Mouse (Mus musculus) lung, embryonic 15.5 days (tissue): ENCODE measurements at regions not wholly inside any gene's neighbourhood (a gene's known extent, or its start where the extent isn't known, plus 50 kb on each side); places are given as distances from the start of the nearest gene placed in this dataset.
A peak's percentile ranks its signal among the peaks of the same experiment; 100 is the strongest.

Experiments
- ATAC-seq: fragments of 200-750 bp; cut with Nextera tagmentation; 2 replicates; pipeline ENCODE4 v1.8.0; 2017; ENCODE audit warnings: moderate number of reproducible peaks, borderline replicate concordance; ENCODE audit not compliant: low FRiP score, low TSS enrichment; ENCODE audit errors: extremely low read depth
- H3K27ac ChIP-seq: fragments of 300-500 bp; sonication (generic); 2 replicates; pipeline ENCODE4 v1.5.1; 2015; ENCODE audit warnings: moderate library complexity, mild to moderate bottlenecking, inconsistent platforms
- H3K27me3 ChIP-seq: fragments of 300-500 bp; sonication (generic); 2 replicates; pipeline ENCODE4 v1.6.1; 2015; ENCODE audit warnings: inconsistent platforms
- H3K36me3 ChIP-seq: fragments of 300-500 bp; sonication (generic); 2 replicates; pipeline ENCODE4 v1.6.1; 2015; ENCODE audit warnings: inconsistent platforms
- H3K4me1 ChIP-seq: fragments of 300-500 bp; sonication (generic); 2 replicates; pipeline ENCODE4 v1.6.1; 2015; ENCODE audit warnings: inconsistent platforms
- H3K4me2 ChIP-seq: fragments of 300-500 bp; sonication (generic); 2 replicates; pipeline ENCODE4 v1.6.1; 2015; ENCODE audit warnings: inconsistent platforms, mild to moderate bottlenecking, moderate library complexity
- H3K4me3 ChIP-seq: fragments of 300-500 bp; sonication (generic); 2 replicates; pipeline ENCODE4 v1.5.1; 2015; ENCODE audit warnings: mild to moderate bottlenecking, inconsistent platforms
- H3K9ac ChIP-seq: fragments of 300-500 bp; sonication (generic); 2 replicates; pipeline ENCODE4 v1.6.1; 2015; ENCODE audit warnings: inconsistent platforms
- H3K9me3 ChIP-seq: fragments of 300-500 bp; sonication (generic); 2 replicates; pipeline ENCODE4 v1.6.1; 2016; ENCODE audit warnings: inconsistent platforms
- WGBS: fragments of 180-500 bp; shearing (Covaris S2); methylation state at CpG from one replicate; pipeline ENCODE4 v1.1.7; 2015; 5-methylcytosine and 5-hydroxymethylcytosine counted together

DNA sequence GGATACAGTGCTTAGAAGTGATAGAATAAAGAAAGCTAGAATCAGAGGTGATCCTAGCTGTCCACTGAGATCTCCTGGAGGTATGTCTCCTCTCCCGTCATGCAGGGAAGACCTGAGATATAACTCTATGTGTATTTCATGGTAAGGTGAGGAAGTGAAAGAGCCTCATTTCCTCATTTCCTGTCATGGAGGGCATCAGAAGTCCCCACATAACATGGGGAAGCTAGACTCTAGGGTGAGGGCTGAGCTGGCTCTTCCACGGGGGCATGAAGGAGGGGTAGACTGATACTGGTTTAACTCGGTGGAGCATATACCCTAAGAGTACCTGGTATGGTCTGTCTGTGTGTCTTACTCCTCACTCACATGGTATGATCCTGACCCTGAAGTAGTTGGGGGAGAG, 156.0 kb upstream of the Foxn2 start:
- no peak for ATAC-seq
- Histone ChIP-seq H3K4me1 (no peaks in the 10 kb centered on the region), H3K36me3 (no peaks in the 10 kb centered on the region), H3K4me3 (no peak overlapping the region), H3K9me3 (0 out of 2 replicates have a peak, but pooled peaks cover 5% of the 10 kb centered on the region), H3K27me3 (no peaks in the 10 kb centered on the region), H3K9ac (no peak overlapping the region), H3K4me2 (no peak overlapping the region), H3K27ac (no peak overlapping the region)
- WGBS: 83% methylated on average over 3 of the region's 3 CpGs

DNA sequence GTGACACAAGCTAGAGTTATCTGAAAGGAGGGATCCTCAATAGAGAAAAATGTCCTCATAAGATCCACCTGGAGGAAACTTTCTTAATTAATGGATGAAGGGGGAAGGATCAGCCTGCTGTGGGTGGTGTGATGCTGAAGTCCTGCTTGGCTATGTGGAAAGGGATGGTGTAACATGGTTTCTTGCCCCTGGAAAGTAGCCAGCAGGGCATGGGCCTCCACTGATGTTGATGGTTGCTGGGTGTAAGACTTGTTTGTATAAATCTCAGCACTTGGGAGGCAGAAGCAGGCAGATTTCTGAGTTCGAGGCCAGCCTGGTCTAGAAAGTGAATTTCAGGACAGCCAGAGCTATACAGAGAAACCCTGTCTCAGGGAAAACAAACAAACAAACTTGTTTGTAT, 152.7 kb upstream of the Foxn2 start:
- WGBS: 77% methylated on average over 1 of the region's 1 CpGs
- no peak for ATAC-seq

DNA sequence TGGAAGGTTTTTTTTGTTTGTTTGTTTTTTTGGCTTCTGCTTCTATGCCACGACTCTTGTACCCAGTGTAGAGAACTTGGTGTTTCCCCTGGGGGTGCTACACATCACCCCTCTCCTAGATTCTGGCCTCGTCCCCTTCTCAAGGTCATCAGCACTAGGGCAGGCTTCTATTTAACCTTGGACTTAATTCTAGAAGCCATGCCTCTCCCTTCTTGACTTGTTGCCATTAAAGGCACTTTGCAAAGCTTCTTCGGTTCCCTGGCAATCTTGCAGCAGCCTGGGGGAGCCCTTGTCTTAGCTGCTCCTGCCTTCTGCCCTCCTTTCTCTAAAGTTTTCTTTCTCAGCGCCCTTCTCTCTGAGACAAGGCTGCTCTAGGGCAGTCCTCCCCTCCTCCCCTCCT, 143.0 kb upstream of the Foxn2 start:
- H3K9me3 ChIP-seq: no peaks in the 10 kb centered on the region
- no peak overlapping the region for H3K4me2 ChIP-seq
- H3K27me3 ChIP-seq: no peaks in the 10 kb centered on the region
- H3K9ac ChIP-seq: no peak overlapping the region
- no peaks in the 10 kb centered on the region for H3K4me1 ChIP-seq
- no peaks in the 10 kb centered on the region for H3K36me3 ChIP-seq
- no peak for ATAC-seq
- H3K4me3 ChIP-seq: no peak overlapping the region
- WGBS: 31% methylated on average over 4 of the region's 4 CpGs
- H3K27ac ChIP-seq: no peak overlapping the region

More for the DNA sequence above, 152.7 kb upstream of the Foxn2 start:
- Histone ChIP-seq H3K36me3 (no peaks in the 10 kb centered on the region), H3K4me2 (no peak overlapping the region), H3K4me1 (no peaks in the 10 kb centered on the region), H3K4me3 (no peak overlapping the region), H3K9me3 (0 out of 2 replicates have a peak, but pooled peaks cover 5% of the 10 kb centered on the region), H3K9ac (no peak overlapping the region), H3K27me3 (no peaks in the 10 kb centered on the region), H3K27ac (no peak overlapping the region)

DNA sequence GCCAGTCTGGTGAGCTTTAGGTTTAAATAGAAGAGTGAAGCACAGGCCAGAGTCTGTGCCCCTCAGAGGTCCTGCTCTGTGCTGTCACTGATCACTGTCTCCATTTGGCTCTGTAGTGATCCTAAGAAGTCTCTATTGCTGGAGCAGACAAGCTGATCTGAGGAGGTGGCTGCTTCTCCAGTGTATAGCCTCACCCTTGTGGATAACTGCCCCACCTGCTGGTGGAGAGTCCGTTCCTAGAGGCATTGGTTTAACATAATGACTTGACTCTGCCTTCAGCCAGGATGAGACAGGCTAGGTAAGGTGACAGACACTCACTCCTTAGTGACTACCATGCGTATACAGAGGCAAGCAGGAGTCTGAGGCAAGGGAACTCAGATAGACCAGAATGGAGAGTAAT, 136.5 kb upstream of the Foxn2 start:
- no peak for ATAC-seq
- H3K4me1 ChIP-seq: no peaks in the 10 kb centered on the region
- no peaks in the 10 kb centered on the region for H3K9me3 ChIP-seq
- H3K27ac ChIP-seq: no peak overlapping the region
- no peak overlapping the region for H3K9ac ChIP-seq
- H3K36me3 ChIP-seq: no peaks in the 10 kb centered on the region
- no peaks in the 10 kb centered on the region for H3K27me3 ChIP-seq
- no peak overlapping the region for H3K4me2 ChIP-seq
- WGBS: 56% methylated on average over 2 of the region's 2 CpGs
- no peak overlapping the region for H3K4me3 ChIP-seq

DNA sequence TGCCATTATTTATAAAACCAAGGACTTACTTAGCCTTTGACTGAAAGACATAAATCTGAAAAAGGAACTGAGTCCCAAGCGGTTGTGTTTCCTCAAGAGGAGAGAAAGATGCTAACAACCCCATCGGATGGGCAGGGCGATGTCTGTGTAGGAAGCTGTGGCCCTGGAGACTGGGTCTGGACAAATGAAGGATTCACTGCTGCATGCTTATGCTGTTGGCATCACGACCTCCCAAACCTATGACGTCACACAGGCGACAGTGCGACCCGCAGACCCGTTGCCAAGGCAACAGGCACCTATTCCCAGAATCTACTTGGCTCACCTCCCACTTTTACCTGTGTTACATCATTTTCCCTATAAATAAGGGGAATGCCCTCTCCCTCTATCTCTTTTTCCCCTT, 135.3 kb upstream of the Foxn2 start:
- 73% methylated on average over 9 of the region's 9 CpGs for WGBS
- no peak overlapping the region for H3K27ac ChIP-seq

DNA sequence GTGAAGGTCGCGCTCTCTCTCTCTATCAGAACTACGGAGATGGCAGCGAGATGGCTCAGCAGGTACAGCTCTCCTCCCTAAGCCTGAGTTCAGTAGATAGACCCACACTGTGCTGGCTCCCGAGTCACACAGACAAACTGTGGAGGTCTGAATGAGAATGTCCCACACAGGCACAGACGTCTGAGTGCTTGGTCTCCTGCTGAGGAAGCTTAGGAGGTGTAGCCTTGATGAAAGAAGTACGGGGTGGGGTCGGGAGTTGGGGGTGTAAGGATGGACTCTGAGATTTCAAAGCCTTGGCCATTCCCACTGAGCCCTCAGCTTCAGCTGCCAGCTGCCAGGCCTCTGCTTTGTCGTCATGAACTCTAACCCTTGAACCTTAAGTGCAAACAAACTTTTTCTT, 134.2 kb upstream of the Foxn2 start:
- WGBS: 66% methylated on average over 9 of the region's 9 CpGs
- H3K4me3 ChIP-seq: no peak overlapping the region
- H3K27ac ChIP-seq: no peak overlapping the region
- H3K27me3 ChIP-seq: no peaks in the 10 kb centered on the region
- no peak overlapping the region for H3K4me2 ChIP-seq
- H3K9ac ChIP-seq: no peak overlapping the region
- ATAC-seq: no peak
- H3K36me3 ChIP-seq: no peaks in the 10 kb centered on the region
- H3K9me3 ChIP-seq: no peaks in the 10 kb centered on the region
- H3K4me1 ChIP-seq: no peaks in the 10 kb centered on the region

More for the DNA sequence above, 135.3 kb upstream of the Foxn2 start:
- H3K4me2 ChIP-seq: no peak overlapping the region
- no peaks in the 10 kb centered on the region for H3K4me1 ChIP-seq
- H3K27me3 ChIP-seq: no peaks in the 10 kb centered on the region
- no peaks in the 10 kb centered on the region for H3K36me3 ChIP-seq
- H3K9ac ChIP-seq: no peak overlapping the region
- ATAC-seq: no peak
- H3K4me3 ChIP-seq: no peak overlapping the region
- no peaks in the 10 kb centered on the region for H3K9me3 ChIP-seq

DNA sequence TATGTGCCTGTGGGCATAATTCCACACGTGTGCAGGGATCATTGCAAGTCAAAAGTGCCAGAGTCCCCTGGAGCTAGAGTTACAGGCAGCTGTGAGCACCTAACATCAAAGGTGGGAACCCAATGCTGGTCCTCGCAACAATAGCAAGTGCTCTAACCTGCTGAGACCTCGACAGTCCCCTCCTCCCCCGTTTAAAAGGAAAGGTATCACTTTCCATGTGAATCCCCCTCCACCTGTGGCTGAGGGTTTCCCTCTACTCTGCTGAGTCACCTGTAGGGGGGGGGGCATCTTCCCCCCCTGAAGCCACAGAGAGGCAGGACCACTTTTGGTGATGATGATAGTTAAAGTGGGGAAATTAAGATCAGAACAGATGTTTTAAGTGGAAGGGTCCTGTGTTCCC, 133.4 kb upstream of the Foxn2 start:
- no peak overlapping the region for H3K4me3 ChIP-seq
- WGBS: 36% methylated on average over 4 of the region's 4 CpGs
- no peaks in the 10 kb centered on the region for H3K36me3 ChIP-seq
- no peaks in the 10 kb centered on the region for H3K4me1 ChIP-seq
- ATAC-seq: no peak
- H3K9ac ChIP-seq: no peak overlapping the region
- H3K4me2 ChIP-seq: no peak overlapping the region
- H3K9me3 ChIP-seq: no peaks in the 10 kb centered on the region
- H3K27ac ChIP-seq: no peak overlapping the region
- no peaks in the 10 kb centered on the region for H3K27me3 ChIP-seq

DNA sequence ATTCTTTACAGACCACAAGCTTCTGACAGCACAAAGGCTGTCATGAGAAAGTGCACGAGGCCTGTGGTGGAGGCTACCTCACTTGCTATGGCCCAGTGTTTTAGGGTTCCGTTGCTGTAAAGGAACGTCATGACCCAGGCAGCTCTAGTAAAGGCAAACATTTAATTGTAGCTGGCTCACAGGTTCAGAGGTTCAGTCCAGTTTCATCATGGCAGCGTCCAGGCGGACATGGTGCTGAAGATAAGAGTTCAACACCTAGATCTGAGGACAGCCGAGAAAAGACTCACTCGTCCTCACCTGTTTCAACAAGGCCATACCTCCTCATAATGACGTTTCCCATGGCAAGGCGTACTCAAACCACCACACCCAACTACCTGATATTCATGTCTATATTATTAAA, 132.7 kb upstream of the Foxn2 start:
- H3K4me3 ChIP-seq: no peak overlapping the region
- WGBS: 86% methylated on average over 9 of the region's 9 CpGs
- H3K9ac ChIP-seq: no peak overlapping the region
- no peaks in the 10 kb centered on the region for H3K4me1 ChIP-seq
- ATAC-seq: no peak
- no peak overlapping the region for H3K4me2 ChIP-seq
- H3K9me3 ChIP-seq: no peaks in the 10 kb centered on the region
- H3K36me3 ChIP-seq: no peaks in the 10 kb centered on the region
- H3K27ac ChIP-seq: no peak overlapping the region
- H3K27me3 ChIP-seq: no peaks in the 10 kb centered on the region

DNA sequence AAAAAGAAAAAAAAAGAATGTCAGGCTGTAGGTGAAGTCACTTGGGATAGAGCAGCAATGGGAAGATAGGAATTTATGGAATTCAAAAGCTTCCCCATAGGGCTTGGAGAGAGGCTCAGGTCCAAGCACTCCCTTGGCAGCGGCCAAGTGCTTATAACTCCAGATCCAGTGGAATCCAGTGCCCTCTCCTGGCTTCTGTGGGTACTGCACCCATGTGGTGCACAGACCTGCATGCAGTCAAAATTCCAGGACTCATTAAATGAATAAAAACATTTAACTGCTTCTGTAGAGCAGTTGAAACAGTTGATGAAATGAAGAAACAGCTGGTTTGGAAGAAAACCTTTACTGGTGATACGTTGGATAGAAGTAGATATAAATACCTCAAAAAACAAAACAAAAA, 127.6 kb upstream of the Foxn2 start:
- Histone ChIP-seq H3K36me3 (no peaks in the 10 kb centered on the region), H3K4me1 (0 out of 2 replicates have a peak, but pooled peaks cover 3% of the 10 kb centered on the region), H3K27ac (no peak overlapping the region), H3K9me3 (no peaks in the 10 kb centered on the region), H3K4me3 (no peak overlapping the region), H3K4me2 (no peak overlapping the region), H3K9ac (no peak overlapping the region), H3K27me3 (no peaks in the 10 kb centered on the region)
- ATAC-seq: no peak
- WGBS: 84% methylated on average over 2 of the region's 2 CpGs

DNA sequence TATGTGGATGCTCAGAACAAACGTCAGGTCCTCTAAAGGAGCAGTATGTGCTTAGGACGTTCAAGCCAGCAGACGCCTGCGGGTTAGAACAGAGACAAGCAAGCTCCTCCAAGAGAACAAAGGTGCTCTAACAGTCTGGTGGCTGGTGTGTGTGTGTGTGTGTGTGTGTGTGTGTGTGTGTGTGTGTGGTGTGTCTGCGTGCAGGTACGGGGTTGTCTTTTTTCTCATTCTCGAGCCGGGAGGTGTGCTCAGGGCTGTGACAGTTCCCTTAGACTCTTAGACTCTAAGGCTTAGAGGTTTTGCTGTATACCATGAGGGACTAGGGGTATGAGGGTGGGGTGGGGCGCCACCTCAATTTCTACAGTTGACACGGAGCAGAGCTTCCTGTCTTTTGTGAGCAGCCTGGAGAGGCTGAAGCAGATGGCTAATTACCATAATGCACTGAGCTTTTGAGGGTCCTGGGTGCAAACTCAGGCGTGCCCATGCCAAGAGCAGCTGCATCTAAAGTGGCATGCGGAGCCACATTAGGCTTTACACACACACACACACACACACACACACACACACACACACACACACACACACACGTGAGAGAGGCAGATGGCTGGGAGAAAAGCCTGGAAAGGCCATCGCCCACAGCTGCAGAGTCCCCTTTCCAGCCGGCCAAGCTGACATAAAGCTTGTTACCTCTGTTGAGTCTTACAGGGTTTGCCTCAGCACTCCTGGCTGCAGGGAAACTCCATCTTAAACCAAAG, 124.1 kb upstream of the Foxn2 start:
- 70% methylated on average over 15 of the region's 15 CpGs for WGBS
- H3K27ac ChIP-seq: no peak overlapping the region
- H3K4me2 ChIP-seq: no peak overlapping the region
- H3K9ac ChIP-seq: no peak overlapping the region
- H3K4me1 ChIP-seq: 0 out of 2 replicates have a peak, but pooled peaks cover 8% of the 10 kb centered on the region
- H3K27me3 ChIP-seq: no peaks in the 10 kb centered on the region
- H3K9me3 ChIP-seq: no peaks in the 10 kb centered on the region
- no peaks in the 10 kb centered on the region for H3K36me3 ChIP-seq
- H3K4me3 ChIP-seq: no peak overlapping the region
- no peak for ATAC-seq

DNA sequence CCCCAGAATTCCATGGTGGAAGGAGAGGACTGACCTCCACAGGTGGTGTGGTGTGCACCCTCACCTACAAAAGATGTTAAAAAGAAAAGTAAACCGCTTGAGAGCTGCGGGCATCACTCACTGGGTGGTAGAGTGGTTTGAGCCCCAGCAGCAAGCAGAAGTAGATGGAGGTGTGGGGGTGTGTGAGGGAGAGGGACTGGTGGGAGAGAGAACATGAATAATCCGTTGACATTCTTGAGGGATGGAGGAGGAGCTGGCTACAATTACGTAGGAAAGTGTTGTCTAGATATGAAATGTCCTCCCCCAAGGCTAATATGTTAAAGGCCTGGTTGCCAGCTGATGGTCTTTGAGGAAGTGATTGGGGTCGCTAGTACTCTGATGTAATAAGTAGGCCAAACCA, 123.2 kb upstream of the Foxn2 start:
- 56% methylated on average over 5 of the region's 5 CpGs for WGBS
- H3K4me2 ChIP-seq: no peak overlapping the region
- H3K27ac ChIP-seq: no peak overlapping the region
- no peak overlapping the region for H3K9ac ChIP-seq
- no peaks in the 10 kb centered on the region for H3K27me3 ChIP-seq
- H3K9me3 ChIP-seq: no peaks in the 10 kb centered on the region
- H3K36me3 ChIP-seq: no peaks in the 10 kb centered on the region
- H3K4me1 ChIP-seq: 0 out of 2 replicates have a peak, but pooled peaks cover 8% of the 10 kb centered on the region
- H3K4me3 ChIP-seq: no peak overlapping the region
- 0 out of 2 replicates have a peak, but pooled peaks have one; percentile 6 for ATAC-seq

DNA sequence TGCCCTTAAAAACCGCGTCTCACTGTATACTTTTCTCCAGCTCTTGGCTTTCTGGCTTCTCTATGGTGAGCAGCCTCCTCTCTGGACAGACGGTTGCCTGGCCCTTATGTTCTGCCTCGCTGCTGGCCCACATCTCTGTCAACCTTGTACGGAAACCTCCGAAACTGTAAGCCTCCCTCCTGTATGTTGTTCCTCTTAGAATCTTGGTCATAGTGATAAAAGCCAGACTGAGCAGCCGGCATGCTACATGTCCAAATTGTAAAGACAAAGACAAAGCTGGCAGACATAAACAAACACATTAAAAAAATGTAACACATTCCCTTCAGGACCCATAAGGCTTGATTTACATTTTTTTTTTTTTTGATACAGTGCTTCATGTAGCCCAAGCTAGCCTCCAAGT, 122.7 kb upstream of the Foxn2 start:
- WGBS: 79% methylated on average over 7 of the region's 7 CpGs
- Histone ChIP-seq H3K36me3 (no peaks in the 10 kb centered on the region), H3K4me2 (no peak overlapping the region), H3K4me1 (0 out of 2 replicates have a peak, but pooled peaks cover 8% of the 10 kb centered on the region), H3K27ac (no peak overlapping the region), H3K9ac (no peak overlapping the region), H3K9me3 (no peaks in the 10 kb centered on the region), H3K27me3 (no peaks in the 10 kb centered on the region), H3K4me3 (no peak overlapping the region)
- ATAC-seq: peak; percentile 53; the same call in 1 of the 2 replicates
